Mouse (Mus musculus): ENCODE results near the gene Nfam1. TPM values are rescaled to one million over a fixed set of nuclear protein-coding genes. Genes with fewer than 3 reads are reported as not detected.

Nfam1 gene
- total and polyA plus RNA-seq, 3 experiments: 0.04 to 0.81 (median 0.20) TPM

DNA sequence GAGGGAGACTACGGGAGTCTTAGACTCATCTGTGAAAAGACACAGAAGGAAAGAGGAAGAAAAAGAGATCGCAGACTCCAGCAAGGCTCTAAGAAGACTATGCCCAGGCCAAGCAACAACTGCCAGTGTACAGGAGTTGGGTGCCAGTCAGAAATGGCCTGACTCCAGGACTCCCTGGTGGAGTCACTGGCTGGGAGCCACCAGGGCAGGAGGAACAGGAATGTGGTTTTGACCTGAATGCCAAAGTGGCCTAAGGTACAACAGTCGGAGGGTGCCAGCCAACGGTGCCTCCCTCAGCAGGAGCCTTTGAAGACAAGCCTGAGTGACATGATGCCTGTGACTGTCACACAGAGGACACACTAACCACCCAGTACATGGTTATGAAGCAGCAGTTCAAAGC, 41.1 kb upstream of the Nfam1 start:
- H3K36me3 ChIP-seq (replicated peaks in 1 of 2; ENCODE audit: control insufficient read depth in 1 of 2, insufficient read depth in 1 of 2, low read length in 1 of 2): no peaks in the 10 kb centered on the region
- H3K4me1 ChIP-seq (ENCODE audit: control insufficient read depth in 1 of 2, insufficient read depth in 2 of 2): peaks cover 3 to 24% of the 10 kb centered on the region in 2 experiments
- no peak overlapping the region for H3K4me2 ChIP-seq (ENCODE audit: insufficient read depth, low read depth, poor library complexity, severe bottlenecking)
- no peak for TF ChIP-seq MAFK (IDR thresholded peaks at IDR 0.05; ENCODE audit: insufficient replicate concordance, low read length)
- no peak for TF ChIP-seq CTCF (conservative IDR thresholded peaks at IDR 0.05 in 1 of 2, IDR thresholded peaks at IDR 0.05 in 1 of 2; ENCODE audit: low read depth in 2 of 2, low read length in 2 of 2)
- no peak for TF ChIP-seq MAX (IDR thresholded peaks at IDR 0.05; ENCODE audit: low read length)
- no peak for TF ChIP-seq JUND (conservative IDR thresholded peaks at IDR 0.05; ENCODE audit: low read depth, low read length)
- TF ChIP-seq RCOR1 (conservative IDR thresholded peaks at IDR 0.05; ENCODE audit: low read depth, low read length): no peak
- TF ChIP-seq EP300 (IDR thresholded peaks at IDR 0.05; ENCODE audit: low read length): no peak
- TF ChIP-seq USF2 (conservative IDR thresholded peaks at IDR 0.05; ENCODE audit: low read depth, low read length): no peak
- TF ChIP-seq NELFE (IDR thresholded peaks at IDR 0.05; ENCODE audit: low read depth, low read length): no peak
- TF ChIP-seq GABPA (IDR thresholded peaks at IDR 0.05; ENCODE audit: insufficient replicate concordance, low read depth, low read length): no peak
- TF ChIP-seq TBP (conservative IDR thresholded peaks at IDR 0.05; ENCODE audit: low read depth, low read length): no peak
- no peak for TF ChIP-seq MXI1 (IDR thresholded peaks at IDR 0.05; ENCODE audit: low read depth, low read length)
- no peak for TF ChIP-seq CHD2 (IDR thresholded peaks at IDR 0.05; ENCODE audit: low read length)
- peaks cover 8% of the 10 kb centered on the region for H3K9me3 ChIP-seq (replicated peaks; ENCODE audit: low read length)
- no peak overlapping the region for H3K27ac ChIP-seq (ENCODE audit: insufficient read depth, low read depth)
- no peak for DNase-seq (ENCODE audit: extremely low read depth)
- H3K9ac ChIP-seq (ENCODE audit: insufficient read depth, low read depth): no peak overlapping the region
- in situ Hi-C loops (cut with MboI; ENCODE audit: low pct_ligation_motif_present, low pct_unique_long_range_greater_than_20kb, low sequenced_read_pairs) (no loop called here), dilution Hi-C loops (cut with MboI; ENCODE audit: extremely low pct_ligation_motif_present, extremely low pct_unique_long_range_greater_than_20kb, low sequenced_read_pairs) (no loop called here)
- H3K27me3 ChIP-seq (replicated peaks): no peaks in the 10 kb centered on the region
- H3K4me3 ChIP-seq (replicated peaks in 1 of 3; ENCODE audit: low read depth in 2 of 3, low read length in 2 of 3, poor library complexity in 1 of 3): no peak overlapping the region
- H3K79me2 ChIP-seq (replicated peaks; ENCODE audit: control insufficient read depth, extremely low read depth, insufficient read depth, poor library complexity, severe bottlenecking): no peaks in the 10 kb centered on the region

DNA sequence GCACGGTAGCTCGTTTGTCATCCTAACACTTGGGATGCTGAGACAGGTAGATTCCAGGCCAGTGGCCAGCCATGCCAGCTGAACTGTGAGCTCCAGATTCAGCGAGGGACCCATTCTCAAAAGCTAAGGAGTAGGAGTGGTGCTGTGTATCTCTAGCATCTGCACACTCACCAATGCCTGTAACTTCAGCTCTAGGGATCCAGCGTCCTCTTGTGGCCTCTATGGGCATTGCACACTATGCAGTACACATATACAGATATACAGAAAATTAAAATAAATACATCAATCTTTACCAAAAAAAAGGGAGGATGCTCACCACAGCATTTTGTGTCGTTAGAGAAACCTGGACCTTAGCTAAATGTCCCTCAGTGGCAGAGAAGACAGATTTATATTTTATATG, 38.6 kb upstream of the Nfam1 start:
- dilution Hi-C loops (cut with MboI; ENCODE audit: extremely low pct_ligation_motif_present, extremely low pct_unique_long_range_greater_than_20kb, low sequenced_read_pairs): no loop called here

DNA sequence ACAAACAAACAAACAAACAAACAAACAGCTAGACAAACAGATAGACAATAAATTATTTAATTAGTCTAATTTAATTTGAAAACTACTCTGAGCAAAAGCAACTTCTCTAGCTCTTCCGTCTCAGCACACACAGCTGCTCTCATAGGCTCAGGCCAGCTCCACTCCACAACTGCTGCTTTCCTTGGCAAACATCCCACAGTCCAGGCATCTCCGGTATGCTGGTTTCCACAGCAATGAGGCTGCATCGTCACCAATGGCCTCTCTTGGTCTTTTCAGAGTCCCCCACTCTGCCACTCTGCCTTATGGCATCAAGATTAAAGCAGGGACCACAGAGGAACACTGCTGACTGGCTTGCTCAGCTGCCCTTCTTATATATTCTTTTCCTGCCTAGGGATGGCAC, 37.8 kb upstream of the Nfam1 start:
- Histone ChIP-seq H3K27me3 (replicated peaks) (no peaks in the 10 kb centered on the region), H3K4me1 (ENCODE audit: control insufficient read depth in 1 of 2, insufficient read depth in 2 of 2) (peaks cover under 1 to 6% of the 10 kb centered on the region in 2 experiments), H3K9me3 (replicated peaks; ENCODE audit: low read length) (peaks cover 9% of the 10 kb centered on the region), H3K36me3 (replicated peaks in 1 of 2; ENCODE audit: control insufficient read depth in 1 of 2, insufficient read depth in 1 of 2, low read length in 1 of 2) (no peaks in the 10 kb centered on the region), H3K27ac (ENCODE audit: insufficient read depth, low read depth) (no peak overlapping the region), H3K9ac (ENCODE audit: insufficient read depth, low read depth) (no peak overlapping the region), H3K4me3 (replicated peaks in 1 of 3; ENCODE audit: low read depth in 2 of 3, low read length in 2 of 3, poor library complexity in 1 of 3) (no peak overlapping the region), H3K4me2 (ENCODE audit: insufficient read depth, low read depth, poor library complexity, severe bottlenecking) (no peak overlapping the region), H3K79me2 (replicated peaks; ENCODE audit: control insufficient read depth, extremely low read depth, insufficient read depth, poor library complexity, severe bottlenecking) (no peaks in the 10 kb centered on the region)
- TF ChIP-seq MAZ (IDR thresholded peaks at IDR 0.05; ENCODE audit: low read depth, low read length) (no peak), ELF1 (IDR thresholded peaks at IDR 0.05; ENCODE audit: low read depth, low read length) (no peak), USF1 (IDR thresholded peaks at IDR 0.05; ENCODE audit: low read depth, low read length) (no peak), UBTF (IDR thresholded peaks at IDR 0.05; ENCODE audit: low read depth, low read length) (no peak), MEF2A (IDR thresholded peaks at IDR 0.05; ENCODE audit: borderline replicate concordance, low read depth, low read length) (no peak), RCOR1 (conservative IDR thresholded peaks at IDR 0.05; ENCODE audit: low read depth, low read length) (no peak), TBP (conservative IDR thresholded peaks at IDR 0.05; ENCODE audit: low read depth, low read length) (no peak), IRF4 (IDR thresholded peaks at IDR 0.05; ENCODE audit: low read depth, low read length) (no peak), ETS1 (conservative IDR thresholded peaks at IDR 0.05; ENCODE audit: low read depth, low read length) (no peak), RAD21 (IDR thresholded peaks at IDR 0.05; ENCODE audit: low read depth, low read length) (no peak), MXI1 (IDR thresholded peaks at IDR 0.05; ENCODE audit: low read depth, low read length) (no peak), NELFE (IDR thresholded peaks at IDR 0.05; ENCODE audit: low read depth, low read length) (no peak), E2F4 (IDR thresholded peaks at IDR 0.05; ENCODE audit: insufficient replicate concordance, low read depth, low read length) (no peak), BHLHE40 (IDR thresholded peaks at IDR 0.05; ENCODE audit: low read depth, low read length) (no peak), KAT2A (IDR thresholded peaks at IDR 0.05; ENCODE audit: insufficient replicate concordance, low read length) (no peak), EP300 (IDR thresholded peaks at IDR 0.05; ENCODE audit: low read length) (no peak)
- DNase-seq (ENCODE audit: extremely low read depth): no peak
- in situ Hi-C loops (cut with MboI; ENCODE audit: low pct_ligation_motif_present, low pct_unique_long_range_greater_than_20kb, low sequenced_read_pairs) (no loop called here), dilution Hi-C loops (cut with MboI; ENCODE audit: extremely low pct_ligation_motif_present, extremely low pct_unique_long_range_greater_than_20kb, low sequenced_read_pairs) (no loop called here)

More for the DNA sequence above, 38.6 kb upstream of the Nfam1 start:
- no peaks in the 10 kb centered on the region for H3K79me2 ChIP-seq (replicated peaks; ENCODE audit: control insufficient read depth, extremely low read depth, insufficient read depth, poor library complexity, severe bottlenecking)
- TF ChIP-seq CTCF (conservative IDR thresholded peaks at IDR 0.05 in 1 of 2, IDR thresholded peaks at IDR 0.05 in 1 of 2; ENCODE audit: low read depth in 2 of 2, low read length in 2 of 2): peak; percentile 33 to 45; a peak in 3 of 4 replicates
- TF ChIP-seq RAD21 (IDR thresholded peaks at IDR 0.05; ENCODE audit: low read depth, low read length): peak; percentile 44
- TF ChIP-seq SMC3 (IDR thresholded peaks at IDR 0.05; ENCODE audit: low read depth, low read length): no peak
- TF ChIP-seq EP300 (IDR thresholded peaks at IDR 0.05; ENCODE audit: low read length): no peak
- no peak for TF ChIP-seq IRF4 (IDR thresholded peaks at IDR 0.05; ENCODE audit: low read depth, low read length)
- H3K27me3 ChIP-seq (replicated peaks): no peaks in the 10 kb centered on the region
- H3K9me3 ChIP-seq (replicated peaks; ENCODE audit: low read length): peaks cover 7% of the 10 kb centered on the region
- H3K4me1 ChIP-seq (ENCODE audit: control insufficient read depth in 1 of 2, insufficient read depth in 2 of 2): peaks cover 3 to 13% of the 10 kb centered on the region in 2 experiments
- no peaks in the 10 kb centered on the region for H3K36me3 ChIP-seq (replicated peaks in 1 of 2; ENCODE audit: control insufficient read depth in 1 of 2, insufficient read depth in 1 of 2, low read length in 1 of 2)
- H3K9ac ChIP-seq (ENCODE audit: insufficient read depth, low read depth): no peak overlapping the region
- H3K27ac ChIP-seq (ENCODE audit: insufficient read depth, low read depth): no peak overlapping the region
- no peak overlapping the region for H3K4me3 ChIP-seq (replicated peaks in 1 of 3; ENCODE audit: low read depth in 2 of 3, low read length in 2 of 3, poor library complexity in 1 of 3)
- no peak for DNase-seq (ENCODE audit: extremely low read depth)
- no peak overlapping the region for H3K4me2 ChIP-seq (ENCODE audit: insufficient read depth, low read depth, poor library complexity, severe bottlenecking)
- in situ Hi-C loops (cut with MboI; ENCODE audit: low pct_ligation_motif_present, low pct_unique_long_range_greater_than_20kb, low sequenced_read_pairs): no loop called here
